In genomic region chr2:71212360-71212726, GRCm38 (mm10) we compare ENCODE assay signal across 8 mouse cellular contexts. TPM values are rescaled to one million over a fixed set of nuclear protein-coding genes. Genes with fewer than 3 reads are reported as not detected.
A peak's percentile ranks its signal among the peaks of the same experiment; 100 is the strongest.
DNase-seq lines count a peak whose midpoint lies in the region; ATAC-seq and TF ChIP-seq lines count a peak whose summit lies in the region.

No protein-coding gene starts in this region.

- ATAC-seq in heart, embryonic 12.5 days (ENCODE audit: insufficient number of reproducible peaks, low FRiP score), result no peak
- no peak; the same call in 1 of the 2 replicates for ATAC-seq in forebrain, embryonic 15.5 days (replicated peaks)
- ATAC-seq in liver, embryonic 16.5 days (ENCODE audit: low read depth), result no peak; the same call in 1 of the 2 replicates
- ATAC-seq in frontal cortex, adult (ENCODE audit: low TSS enrichment), result no peak
- ATAC-seq in megakaryocyte progenitor cell, adult 5-6 weeks (replicated peaks; ENCODE audit: poor library complexity), result no peak

- WGBS in heart, embryonic 12.5 days, result under 1% methylated on average over 6 of the region's 6 CpGs
- WGBS in forebrain, embryonic 15.5 days, result 1% methylated on average over 6 of the region's 6 CpGs
- WGBS in liver, embryonic 16.5 days (ENCODE audit: insufficient replicate concordance), result under 1% methylated on average over 6 of the region's 6 CpGs

- peaks cover 8% of the 10 kb centered on the region for H3K4me1 ChIP-seq in heart, embryonic 12.5 days (replicated peaks)
- peaks cover 7% of the 10 kb centered on the region for H3K4me1 ChIP-seq in E14TG2a.4 (replicated peaks; ENCODE audit: low read depth, low read length)
- H3K4me1 ChIP-seq in forebrain, embryonic 15.5 days, result peaks cover 22% of the 10 kb centered on the region
- H3K4me1 ChIP-seq in liver, embryonic 16.5 days (ENCODE audit: control insufficient read depth, low read depth, low read length), result peaks cover 5% of the 10 kb centered on the region

- peak overlapping the region; percentile 79 for H3K4me2 ChIP-seq in heart, embryonic 12.5 days
- H3K4me2 ChIP-seq in forebrain, embryonic 15.5 days (replicated peaks), result peak overlapping the region; percentile 54
- peak overlapping the region; percentile 65 for H3K4me2 ChIP-seq in liver, embryonic 16.5 days (ENCODE audit: low read depth, low read length)

- no peaks in the 10 kb centered on the region for H3K9me3 ChIP-seq in heart, embryonic 12.5 days (replicated peaks)
- no peaks in the 10 kb centered on the region for H3K9me3 ChIP-seq in E14TG2a.4 (ENCODE audit: low read length)
- no peaks in the 10 kb centered on the region for H3K9me3 ChIP-seq in forebrain, embryonic 15.5 days
- no peaks in the 10 kb centered on the region for H3K9me3 ChIP-seq in liver, embryonic 16.5 days (replicated peaks; ENCODE audit: control insufficient read depth, low read length)

- TF ChIP-seq CTCF in E14TG2a.4 (conservative IDR thresholded peaks at IDR 0.05; ENCODE audit: low read length), result no peak

- H3K4me3 ChIP-seq in heart, embryonic 12.5 days, result peak overlapping the region; percentile 83
- H3K4me3 ChIP-seq in E14TG2a.4 (replicated peaks; ENCODE audit: low read length), result peak overlapping the region; percentile 100
- H3K4me3 ChIP-seq in forebrain, embryonic 15.5 days, result peak overlapping the region; percentile 62
- peak overlapping the region; percentile 100 for H3K4me3 ChIP-seq in liver, embryonic 16.5 days (ENCODE audit: low read depth, low read length)

- H3K27me3 ChIP-seq in heart, embryonic 12.5 days (replicated peaks), result no peaks in the 10 kb centered on the region
- no peaks in the 10 kb centered on the region for H3K27me3 ChIP-seq in E14TG2a.4 (ENCODE audit: insufficient read depth, low read length)
- no peaks in the 10 kb centered on the region for H3K27me3 ChIP-seq in forebrain, embryonic 15.5 days
- no peaks in the 10 kb centered on the region for H3K27me3 ChIP-seq in liver, embryonic 16.5 days (ENCODE audit: control insufficient read depth, insufficient read depth, low read depth, low read length)

- DNase-seq in heart, adult 9 months (ENCODE audit: low spot score in 2 of 2), result no peak
- DNase-seq in thymus, postnatal 25 days, result no peak

- H3K36me3 ChIP-seq in heart, embryonic 12.5 days, result peaks cover 24% of the 10 kb centered on the region
- peaks cover 26% of the 10 kb centered on the region for H3K36me3 ChIP-seq in E14TG2a.4 (ENCODE audit: insufficient read depth, low read length)
- peaks cover 9% of the 10 kb centered on the region for H3K36me3 ChIP-seq in forebrain, embryonic 15.5 days
- peaks cover 5% of the 10 kb centered on the region; the same call in 1 of the 2 replicates for H3K36me3 ChIP-seq in liver, embryonic 16.5 days (ENCODE audit: control insufficient read depth, insufficient read depth)

- peak overlapping the region; percentile 87 for H3K9ac ChIP-seq in heart, embryonic 12.5 days
- peak overlapping the region; percentile 84 for H3K9ac ChIP-seq in forebrain, embryonic 15.5 days (replicated peaks)
- H3K9ac ChIP-seq in liver, embryonic 16.5 days (ENCODE audit: low read depth, low read length), result peak overlapping the region; percentile 97

- H3K27ac ChIP-seq in heart, embryonic 12.5 days (ENCODE audit: poor library complexity, severe bottlenecking), result peak overlapping the region; percentile 80; the same call in 1 of the 2 replicates
- H3K27ac ChIP-seq in forebrain, embryonic 15.5 days (replicated peaks), result peak overlapping the region; percentile 88
- H3K27ac ChIP-seq in liver, embryonic 16.5 days (ENCODE audit: low read length), result peak overlapping the region; percentile 88

RNA-seq across cellular contexts. Expression of gene Dync1i2, which starts 0.8 kb away (rescaled TPM):
- 82.0 and 82.4 TPM in 2 replicates for polyA plus RNA-seq in heart, embryonic 12.5 days (2016; fragmentation: Nextera tagmentation; extraction: Ambion mirVana)
- 175 and 190 TPM in 2 replicates for polyA plus RNA-seq in forebrain, embryonic 15.5 days (2015; fragmentation: Nextera tagmentation; extraction: Ambion mirVana)
- 23.2 and 25.1 TPM in 2 replicates for polyA plus RNA-seq in liver, embryonic 16.5 days (2015; fragmentation: Nextera tagmentation; extraction: Ambion mirVana)
- 87.8 and 104 TPM in 2 replicates for total RNA-seq in megakaryocyte progenitor cell, adult 5-6 weeks (2015)
- total RNA-seq in megakaryocyte progenitor cell, adult 5-6 weeks (2017), result 75.0 and 89.2 TPM in 2 replicates
